Mouse (Mus musculus) WW6 (cell line): ENCODE measurements at regions not wholly inside any gene's neighbourhood (a gene's known extent, or its start where the extent isn't known, plus 50 kb on each side); places are given as distances from the start of the nearest gene placed in this dataset.
"Not testable (repeated sequence)": the region's sequence is repeated elsewhere in the genome, so short reads cannot be mapped to it uniquely, and the experiment has no call there.

Source experiments
- DNase-seq: peaks from one replicate; pipeline ENCODE4 v3.0.0-alpha.2; 2013; ENCODE audit warnings: low read depth, low spot score

DNA sequence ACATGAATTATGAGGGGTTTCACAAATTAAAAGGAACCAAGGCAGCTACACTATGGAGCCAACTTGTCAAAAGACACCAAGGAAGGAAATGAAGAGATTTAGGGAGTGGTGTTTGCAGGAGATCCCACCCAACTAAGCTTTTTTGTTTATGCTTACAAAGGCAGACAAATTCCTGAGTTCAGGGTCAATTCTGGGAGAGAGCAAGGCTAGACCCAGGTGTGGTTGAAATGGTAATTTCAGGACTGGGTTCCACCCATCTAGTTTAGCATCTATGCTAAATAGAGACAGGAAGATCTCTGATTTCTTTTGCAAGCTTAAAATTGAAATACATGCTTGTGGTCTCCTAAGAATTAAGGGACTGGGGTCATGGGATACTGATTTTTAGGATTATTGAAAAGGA is 286.0 kb upstream of the Pcdh17 start:
- DNase-seq: peak; percentile 20

DNA sequence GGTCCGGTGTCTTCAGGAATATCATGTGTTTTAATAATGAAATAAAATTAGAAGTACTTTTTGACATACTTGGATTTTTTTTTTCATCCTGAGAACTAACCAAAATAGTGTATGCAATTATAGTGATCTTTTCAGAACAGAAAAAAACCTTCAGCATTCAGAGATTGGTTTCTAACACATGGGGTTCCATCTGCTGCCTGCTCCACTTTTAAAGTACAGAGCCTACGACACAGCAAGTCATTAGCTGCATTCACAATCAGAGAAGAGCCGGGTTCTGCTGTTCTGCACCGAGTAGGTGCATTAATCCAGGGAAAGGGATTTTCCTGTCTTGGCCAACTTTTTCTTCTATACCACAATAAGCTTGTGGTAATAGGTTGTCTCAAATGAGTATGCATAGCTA is 267.9 kb upstream of the Pcdh17 start:
- DNase-seq: no peak

GRCm38 (mm10) chr14:84210949-84211348 is 232.4 kb upstream of the Pcdh17 start:
- DNase-seq: no peak

DNA sequence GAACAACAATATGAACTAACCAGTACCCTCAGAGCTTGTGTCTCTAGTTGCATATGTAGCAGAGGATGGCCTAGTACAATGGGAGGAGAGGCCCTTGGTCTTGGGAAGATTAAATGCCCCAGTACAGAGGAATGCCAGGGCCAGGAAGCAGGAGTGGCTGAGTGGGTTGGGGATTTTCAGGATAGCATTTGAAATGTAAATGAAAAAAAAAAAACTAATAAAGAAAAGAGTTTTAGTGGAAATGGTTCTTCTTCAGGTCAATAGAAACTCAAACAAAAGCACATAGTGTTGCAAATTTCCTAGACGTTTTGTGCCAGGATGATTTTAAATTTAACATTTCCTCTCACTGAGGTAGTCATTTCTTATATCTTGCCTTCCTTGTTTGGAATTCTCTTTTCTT is 220.4 kb upstream of the Pcdh17 start:
- no peak for DNase-seq

DNA sequence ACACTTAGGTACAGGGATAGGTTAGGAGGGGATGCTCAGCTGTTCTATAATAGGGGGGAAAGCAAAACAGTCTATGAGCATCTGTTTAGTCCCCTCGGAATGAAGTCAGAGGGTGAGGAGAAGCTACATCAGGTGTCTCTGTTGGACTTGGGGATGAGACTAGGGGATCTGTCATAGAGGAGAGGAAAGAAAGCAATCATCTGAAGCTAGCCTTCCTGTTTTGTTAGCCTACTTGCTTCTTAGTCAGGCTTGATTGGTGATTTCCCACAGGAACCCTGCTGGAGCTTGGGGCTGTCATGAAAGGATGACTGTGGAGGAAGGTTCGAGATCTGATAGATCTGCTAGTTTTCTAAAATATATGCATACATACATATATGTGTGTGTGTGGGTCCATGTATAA is 219.4 kb upstream of the Pcdh17 start:
- DNase-seq: no peak

GRCm38 (mm10) chr14:84248006-84248405 is 195.4 kb upstream of the Pcdh17 start:
- DNase-seq: not testable (repeated sequence)

DNA sequence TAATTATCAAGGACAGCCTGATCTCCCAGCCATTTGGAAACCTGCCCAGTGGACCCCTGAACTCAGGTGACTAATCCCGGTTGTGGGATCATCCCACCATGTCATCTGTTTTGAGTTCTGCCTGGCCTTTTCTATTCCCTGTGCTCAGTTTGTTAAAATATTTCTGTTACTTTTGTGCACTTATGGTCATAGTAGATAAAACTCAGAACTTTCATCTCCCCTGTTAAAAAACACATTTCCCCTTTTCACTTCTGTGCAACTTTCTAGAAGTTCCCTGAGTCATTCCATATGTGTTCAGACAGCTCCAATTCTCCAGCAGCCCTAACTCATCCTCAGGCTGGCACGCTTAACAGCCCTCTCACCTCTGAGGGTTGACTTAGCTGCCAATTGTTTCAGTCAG is 190.8 kb upstream of the Pcdh17 start:
- no peak for DNase-seq

DNA sequence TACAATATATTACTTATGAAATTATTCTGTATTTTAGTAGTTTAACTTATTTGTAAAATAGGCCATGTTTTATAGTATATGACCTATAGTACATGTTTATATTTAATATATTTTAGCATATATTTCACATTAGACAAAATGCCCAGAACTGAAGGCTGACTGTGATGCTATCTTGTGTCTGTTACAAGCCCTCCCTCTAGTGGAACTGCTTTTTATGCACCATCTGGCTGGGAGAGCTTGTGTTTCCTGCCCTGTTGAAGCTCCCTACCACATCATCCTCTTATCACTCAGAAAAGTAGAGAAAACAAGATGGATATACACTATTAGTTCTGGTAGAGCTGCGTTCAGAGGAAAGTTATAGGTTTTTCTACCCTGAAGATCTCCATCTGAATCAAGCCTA is 185.7 kb upstream of the Pcdh17 start:
- DNase-seq: no peak

DNA sequence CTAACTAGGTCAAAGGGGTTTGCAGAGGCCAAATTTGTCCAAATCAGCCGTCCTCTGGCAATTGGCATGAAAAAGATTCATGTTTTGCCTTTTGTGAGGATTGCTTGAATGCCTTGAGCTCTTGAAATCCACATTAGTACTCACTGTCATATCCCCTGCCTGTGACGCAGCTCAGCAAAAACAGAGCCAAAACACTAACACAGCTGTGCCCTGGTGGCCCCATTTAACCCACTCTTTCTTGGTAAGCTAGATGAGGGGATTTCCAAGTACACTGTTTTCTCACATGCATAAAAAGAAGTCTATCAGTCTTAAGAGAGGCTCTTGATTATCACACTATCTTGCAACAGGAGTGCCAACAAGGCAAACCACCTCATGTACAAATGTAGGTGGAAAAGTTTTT is 184.7 kb upstream of the Pcdh17 start:
- DNase-seq: no peak

- no peak for DNase-seq
These were observed 179.4 kb upstream of the Pcdh17 start for GRCm38 (mm10) chr14:84263936-84264335.

GRCm38 (mm10) chr14:84266217-84266616 is 177.1 kb upstream of the Pcdh17 start:
- no peak for DNase-seq

DNA sequence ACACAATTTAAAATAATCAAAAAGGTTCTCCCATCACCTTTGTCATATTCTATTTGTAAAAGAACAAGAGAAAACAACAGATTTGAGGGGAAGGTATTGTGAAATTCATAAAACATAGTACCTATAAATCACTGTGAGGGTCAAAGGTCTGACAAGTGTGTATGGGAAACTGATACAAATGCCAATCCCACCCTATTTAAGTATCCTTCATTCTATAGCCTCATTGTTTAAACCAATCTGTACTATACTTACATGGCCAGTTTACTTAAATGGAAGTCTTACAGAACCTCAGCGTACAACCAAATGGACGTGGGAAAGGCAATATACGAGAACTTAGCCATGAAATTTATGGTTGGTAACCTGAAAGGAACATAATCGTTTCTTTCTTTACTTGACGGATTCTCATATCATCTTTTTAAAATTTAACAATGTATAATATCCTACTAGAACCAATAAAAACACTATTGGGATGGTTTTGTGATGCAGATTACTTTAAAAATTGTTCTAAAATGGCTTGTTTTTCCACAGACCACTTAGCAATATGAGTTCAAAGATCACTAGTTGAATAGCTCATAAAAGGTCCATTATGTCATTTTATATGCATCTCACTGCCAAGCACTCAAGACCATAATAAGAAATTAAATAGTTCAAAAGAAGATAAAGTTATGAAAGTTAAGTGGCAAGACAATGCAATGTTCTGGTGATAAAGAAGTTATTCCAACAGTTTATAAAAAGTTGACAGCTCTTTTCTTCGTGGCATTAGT is 159.7 kb upstream of the Pcdh17 start:
- DNase-seq: no peak

GRCm38 (mm10) chr14:84320738-84321137 is 122.6 kb upstream of the Pcdh17 start:
- no peak for DNase-seq

GRCm38 (mm10) chr14:84339604-84340003 is 103.8 kb upstream of the Pcdh17 start:
- DNase-seq: no peak
